Mouse (Mus musculus) thymus, adult 2 months (tissue): ENCODE measurements around the gene Scd1. TPM values are rescaled to one million over a fixed set of nuclear protein-coding genes. Genes with fewer than 3 reads are reported as not detected.

Experiments used
- DNase-seq: peaks from one replicate; pipeline ENCODE4 v3.0.0; 2021
- H3K27ac ChIP-seq: fragments of 200-500 bp; 2 replicates; pipeline ENCODE4 v1.5.1; 2012; ENCODE audit warnings: low read length, control low read depth; ENCODE audit not compliant: control insufficient read depth, insufficient read depth
- H3K27me3 ChIP-seq: fragments of 200-500 bp; 2 replicates; pipeline ENCODE4 v1.6.1; 2012; ENCODE audit warnings: mild to moderate bottlenecking, low read length, moderate library complexity, mixed read lengths; ENCODE audit not compliant: control insufficient read depth, insufficient read depth
- H3K36me3 ChIP-seq: fragments of 200-500 bp; 2 replicates; pipeline ENCODE4 v1.6.1; 2012; ENCODE audit warnings: mild to moderate bottlenecking, low read length, moderate library complexity; ENCODE audit not compliant: control insufficient read depth, insufficient read depth
- H3K4me1 ChIP-seq: fragments of 200-500 bp; replicated peaks from 2 replicates; pipeline ENCODE4 v1.6.1; 2012; ENCODE audit warnings: low read length; ENCODE audit not compliant: control insufficient read depth, insufficient read depth
- H3K4me3 ChIP-seq: fragments of 200-500 bp; 2 replicates; pipeline ENCODE4 v1.5.1; 2012; ENCODE audit warnings: mild to moderate bottlenecking, low read length, control low read depth, moderate library complexity; ENCODE audit not compliant: control insufficient read depth, insufficient read depth
- CTCF ChIP-seq: fragments of 200-500 bp; IDR thresholded peaks from 2 replicates; pipeline ENCODE4 v1.5.1; 2012; ENCODE audit warnings: mild to moderate bottlenecking, control low read depth, low read length, moderate library complexity, borderline replicate concordance; ENCODE audit not compliant: control insufficient read depth, poor library complexity, insufficient read depth; ENCODE audit errors: extremely low read depth
- POLR2A ChIP-seq: fragments of 200-500 bp; IDR thresholded peaks from 2 replicates; pipeline ENCODE4 v1.6.1; 2012; ENCODE audit warnings: mild to moderate bottlenecking, low read length, control low read depth, moderate library complexity; ENCODE audit not compliant: control insufficient read depth, poor library complexity, insufficient read depth; ENCODE audit errors: extremely low read depth
- WGBS: fragments of 180-500 bp; shearing (Covaris S2); methylation state at CpG from one replicate; pipeline ENCODE4 v1.1.7; 2018; 5-methylcytosine and 5-hydroxymethylcytosine counted together
- polyA plus RNA-seq: library from polyadenylated mRNA; depleted of rRNA; stranded (reverse); fragments of >200 nt; gene quantifications from 2 replicates; pipeline ENCODE4 v1.2.3, GENCODE M21; 2012

Gene Scd1
- polyA plus RNA-seq, 1 experiment = 776 TPM

- Histone ChIP-seq H3K27ac (no peak overlapping the region), H3K4me1 (no peaks in the 10 kb centered on the region; the same call in 1 of the 2 replicates), H3K27me3 (no peaks in the 10 kb centered on the region), H3K4me3 (no peak overlapping the region), H3K36me3 (no peaks in the 10 kb centered on the region)
- DNase-seq = no peak
- 93% methylated on average over 5 of the region's 5 CpGs for WGBS
- TF ChIP-seq POLR2A = no peak
Observed at GRCm38 (mm10) chr19:44432084-44432483, 24.4 kb upstream of the Scd1 start.

GRCm38 (mm10) chr19:44427721-44428120 is 20.0 kb upstream of the Scd1 start:
- WGBS = 78% methylated on average over 1 of the region's 1 CpGs
- DNase-seq = no peak
- no peaks in the 10 kb centered on the region; the same call in 1 of the 2 replicates for H3K4me1 ChIP-seq
- no peak overlapping the region for H3K4me3 ChIP-seq
- no peaks in the 10 kb centered on the region for H3K36me3 ChIP-seq
- no peaks in the 10 kb centered on the region for H3K27me3 ChIP-seq
- TF ChIP-seq POLR2A (no peak), CTCF (no peak)
- no peak overlapping the region for H3K27ac ChIP-seq

- no peak overlapping the region for H3K4me3 ChIP-seq
- DNase-seq = no peak
- H3K27ac ChIP-seq = no peak overlapping the region
- no peaks in the 10 kb centered on the region for H3K27me3 ChIP-seq
- TF ChIP-seq CTCF = no peak
- no peak for TF ChIP-seq POLR2A
- H3K4me1 ChIP-seq = no peaks in the 10 kb centered on the region
- 78% methylated on average over 8 of the region's 8 CpGs for WGBS
- no peaks in the 10 kb centered on the region for H3K36me3 ChIP-seq
Observed at GRCm38 (mm10) chr19:44422051-44422631, 14.5 kb upstream of the Scd1 start.

GRCm38 (mm10) chr19:44419530-44419929 is 11.9 kb upstream of the Scd1 start:
- no peak overlapping the region for H3K4me3 ChIP-seq
- no peaks in the 10 kb centered on the region for H3K27me3 ChIP-seq
- TF ChIP-seq POLR2A = no peak
- 71% methylated on average over 11 of the region's 11 CpGs for WGBS
- no peak overlapping the region for H3K27ac ChIP-seq
- no peaks in the 10 kb centered on the region for H3K36me3 ChIP-seq
- DNase-seq = no peak
- no peaks in the 10 kb centered on the region for H3K4me1 ChIP-seq

- Histone ChIP-seq H3K4me1 (no peaks in the 10 kb centered on the region), H3K36me3 (no peaks in the 10 kb centered on the region), H3K27ac (no peak overlapping the region), H3K27me3 (no peaks in the 10 kb centered on the region), H3K4me3 (no peak overlapping the region)
- WGBS = 24% methylated on average over 4 of the region's 4 CpGs
- peak; percentile 76 for DNase-seq
- TF ChIP-seq POLR2A (no peak), CTCF (peak; percentile 58; the same call in 1 of the 2 replicates)
Observed at GRCm38 (mm10) chr19:44418945-44419344, 11.3 kb upstream of the Scd1 start.

- Histone ChIP-seq H3K27me3 (no peaks in the 10 kb centered on the region), H3K4me1 (no peaks in the 10 kb centered on the region), H3K4me3 (no peak overlapping the region), H3K27ac (no peak overlapping the region), H3K36me3 (no peaks in the 10 kb centered on the region)
- TF ChIP-seq POLR2A = no peak
- no peak for TF ChIP-seq CTCF
- 79% methylated on average over 9 of the region's 9 CpGs for WGBS
- no peak for DNase-seq
Observed at GRCm38 (mm10) chr19:44418544-44418943, 10.9 kb upstream of the Scd1 start.

GRCm38 (mm10) chr19:44418061-44418460 is 10.4 kb upstream of the Scd1 start:
- H3K27me3 ChIP-seq = no peaks in the 10 kb centered on the region
- no peak overlapping the region for H3K4me3 ChIP-seq
- WGBS = 89% methylated on average over 5 of the region's 5 CpGs
- DNase-seq = no peak
- H3K27ac ChIP-seq = no peak overlapping the region
- H3K36me3 ChIP-seq = no peaks in the 10 kb centered on the region
- H3K4me1 ChIP-seq = no peaks in the 10 kb centered on the region
- TF ChIP-seq POLR2A = no peak
- TF ChIP-seq CTCF = no peak

- TF ChIP-seq CTCF = no peak
- no peak for TF ChIP-seq POLR2A
- Histone ChIP-seq H3K4me1 (no peaks in the 10 kb centered on the region), H3K27ac (no peak overlapping the region), H3K36me3 (no peaks in the 10 kb centered on the region), H3K27me3 (no peaks in the 10 kb centered on the region), H3K4me3 (no peak overlapping the region)
- no peak for DNase-seq
- WGBS = 80% methylated on average over 4 of the region's 4 CpGs
Observed at GRCm38 (mm10) chr19:44417448-44417847, 9.8 kb upstream of the Scd1 start.
